Mouse (Mus musculus) heart, embryonic 13.5 days (tissue): ENCODE data around the gene Kctd3. TPM values are rescaled to one million over a fixed set of nuclear protein-coding genes. Genes with fewer than 3 reads are reported as not detected.

Experiments used
- ATAC-seq: fragments of 200-750 bp; cut with Nextera tagmentation; 2 replicates; pipeline ENCODE4 v1.8.0; 2017; ENCODE audit warnings: moderate TSS enrichment; ENCODE audit not compliant: insufficient number of reproducible peaks, low FRiP score, low TSS enrichment; ENCODE audit errors: extremely low read depth
- H3K27ac ChIP-seq: fragments of 300-500 bp; sonication (generic); replicated peaks from 2 replicates; pipeline ENCODE4 v1.5.1; 2015; ENCODE audit warnings: moderate library complexity, mild to moderate bottlenecking, inconsistent platforms
- H3K27me3 ChIP-seq: fragments of 300-500 bp; sonication (generic); replicated peaks from 2 replicates; pipeline ENCODE4 v1.6.1; 2015; ENCODE audit warnings: mild to moderate bottlenecking, inconsistent platforms
- H3K36me3 ChIP-seq: fragments of 300-500 bp; sonication (generic); 2 replicates; pipeline ENCODE4 v1.6.1; 2015; ENCODE audit warnings: mild to moderate bottlenecking, inconsistent platforms
- H3K4me1 ChIP-seq: fragments of 300-500 bp; sonication (generic); 2 replicates; pipeline ENCODE4 v1.6.1; 2015; ENCODE audit warnings: inconsistent platforms
- H3K4me2 ChIP-seq: fragments of 300-500 bp; sonication (generic); 2 replicates; pipeline ENCODE4 v1.6.1; 2015; ENCODE audit warnings: inconsistent platforms, mild to moderate bottlenecking, moderate library complexity
- H3K4me3 ChIP-seq: fragments of 300-500 bp; sonication (generic); 2 replicates; pipeline ENCODE4 v1.5.1; 2015; ENCODE audit warnings: moderate library complexity, mild to moderate bottlenecking, inconsistent platforms
- H3K9ac ChIP-seq: fragments of 300-500 bp; sonication (generic); 2 replicates; pipeline ENCODE4 v1.6.1; 2015; ENCODE audit warnings: inconsistent platforms, mild to moderate bottlenecking, moderate library complexity
- H3K9me3 ChIP-seq: fragments of 300-500 bp; sonication (generic); 2 replicates; pipeline ENCODE4 v1.6.1; 2016; ENCODE audit warnings: inconsistent platforms
- WGBS: fragments of 180-500 bp; shearing (Covaris S2); methylation state at CpG from one replicate; pipeline ENCODE4 v1.1.7; 2015; ENCODE audit warnings: mixed read lengths; 5-methylcytosine and 5-hydroxymethylcytosine counted together
- polyA plus RNA-seq: library from polyadenylated mRNA; unstranded; fragments of >200 nt; fragmentation: Nextera tagmentation; extraction: Ambion mirVana; gene quantifications from 2 replicates; pipeline ENCODE4 v1.2.1, GENCODE M21; 2015

Kctd3 gene
- 20.3 and 20.8 TPM in 2 replicates for polyA plus RNA-seq

GRCm38 (mm10) chr1:189007239-189007979, at the start of gene Kctd3:
Gene Kctd3, minus strand, starts transcription at chr1:189007841.
- under 1% methylated on average over 62 of the region's 74 CpGs for WGBS
- peaks cover 28% of the 10 kb centered on the region for H3K4me1 ChIP-seq
- H3K27ac ChIP-seq = peak within 1 kb of the TSS; percentile 49
- ATAC-seq = peak; percentile 80
- H3K27me3 ChIP-seq = no peaks in the 10 kb centered on the region
- H3K4me2 ChIP-seq = peak within 1 kb of the TSS; percentile 99
- H3K4me3 ChIP-seq = peak within 1 kb of the TSS; percentile 95
- H3K9me3 ChIP-seq = no peaks in the 10 kb centered on the region
- H3K9ac ChIP-seq = peak within 1 kb of the TSS; percentile 97
- H3K36me3 ChIP-seq = 0 out of 2 replicates have a peak, but pooled peaks cover 8% of the 10 kb centered on the region

DNA sequence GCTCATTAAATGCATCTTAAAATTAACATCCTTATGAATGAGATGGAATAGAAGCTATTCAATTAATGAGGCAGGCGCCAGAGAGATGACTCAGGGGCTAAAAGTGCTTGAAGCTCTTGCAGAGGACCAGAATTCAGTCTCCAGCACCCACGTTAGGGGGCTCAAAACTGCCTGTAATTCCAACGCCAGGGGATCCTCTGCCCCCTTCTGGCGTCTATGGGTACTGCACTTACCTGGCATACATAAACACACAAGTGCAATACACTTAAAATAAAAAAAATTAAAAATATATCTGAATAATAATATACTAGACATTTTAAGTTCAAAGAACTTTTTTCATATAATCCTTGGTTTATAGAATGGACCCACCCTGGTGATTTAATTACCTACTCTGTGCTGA, 49.8 kb upstream of the Kctd3 start:
- no peaks in the 10 kb centered on the region for H3K9me3 ChIP-seq
- no peaks in the 10 kb centered on the region for H3K27me3 ChIP-seq
- H3K9ac ChIP-seq = no peak overlapping the region
- H3K36me3 ChIP-seq = no peaks in the 10 kb centered on the region
- no peak for ATAC-seq
- H3K27ac ChIP-seq = no peak overlapping the region
- 59% methylated on average over 4 of the region's 4 CpGs for WGBS
- H3K4me3 ChIP-seq = no peak overlapping the region
- no peak overlapping the region for H3K4me2 ChIP-seq
- H3K4me1 ChIP-seq = no peaks in the 10 kb centered on the region

GRCm38 (mm10) chr1:189055933-189056332, 48.3 kb upstream of the Kctd3 start:
- ATAC-seq = no peak
- H3K36me3 ChIP-seq = no peaks in the 10 kb centered on the region
- H3K9ac ChIP-seq = no peak overlapping the region
- WGBS = 47% methylated on average over 2 of the region's 2 CpGs
- H3K4me2 ChIP-seq = no peak overlapping the region
- H3K27ac ChIP-seq = no peak overlapping the region
- no peak overlapping the region for H3K4me3 ChIP-seq
- H3K9me3 ChIP-seq = no peaks in the 10 kb centered on the region
- H3K27me3 ChIP-seq = no peaks in the 10 kb centered on the region
- H3K4me1 ChIP-seq = no peaks in the 10 kb centered on the region

GRCm38 (mm10) chr1:189054941-189055551, 47.4 kb upstream of the Kctd3 start:
- WGBS = 78% methylated on average over 8 of the region's 8 CpGs
- Histone ChIP-seq H3K27ac (no peak overlapping the region), H3K4me1 (0 out of 2 replicates have a peak, but pooled peaks cover 5% of the 10 kb centered on the region), H3K4me3 (no peak overlapping the region), H3K9ac (no peak overlapping the region), H3K27me3 (no peaks in the 10 kb centered on the region), H3K36me3 (no peaks in the 10 kb centered on the region), H3K9me3 (no peaks in the 10 kb centered on the region), H3K4me2 (no peak overlapping the region)
- no peak for ATAC-seq

GRCm38 (mm10) chr1:189054191-189054590, 46.5 kb upstream of the Kctd3 start:
- no peak overlapping the region for H3K4me3 ChIP-seq
- WGBS = 60% methylated on average over 5 of the region's 5 CpGs
- H3K4me2 ChIP-seq = no peak overlapping the region
- H3K36me3 ChIP-seq = no peaks in the 10 kb centered on the region
- no peaks in the 10 kb centered on the region for H3K9me3 ChIP-seq
- no peak overlapping the region for H3K9ac ChIP-seq
- H3K27ac ChIP-seq = no peak overlapping the region
- H3K4me1 ChIP-seq = 0 out of 2 replicates have a peak, but pooled peaks cover 5% of the 10 kb centered on the region
- no peaks in the 10 kb centered on the region for H3K27me3 ChIP-seq
- no peak for ATAC-seq

GRCm38 (mm10) chr1:189052189-189052588, 44.5 kb upstream of the Kctd3 start:
- no peak for ATAC-seq
- H3K4me3 ChIP-seq = no peak overlapping the region
- no peak overlapping the region for H3K4me2 ChIP-seq
- 66% methylated on average over 4 of the region's 4 CpGs for WGBS
- H3K9ac ChIP-seq = no peak overlapping the region
- peaks cover 5% of the 10 kb centered on the region for H3K4me1 ChIP-seq
- H3K36me3 ChIP-seq = no peaks in the 10 kb centered on the region
- no peaks in the 10 kb centered on the region for H3K27me3 ChIP-seq
- H3K27ac ChIP-seq = no peak overlapping the region
- H3K9me3 ChIP-seq = no peaks in the 10 kb centered on the region

DNA sequence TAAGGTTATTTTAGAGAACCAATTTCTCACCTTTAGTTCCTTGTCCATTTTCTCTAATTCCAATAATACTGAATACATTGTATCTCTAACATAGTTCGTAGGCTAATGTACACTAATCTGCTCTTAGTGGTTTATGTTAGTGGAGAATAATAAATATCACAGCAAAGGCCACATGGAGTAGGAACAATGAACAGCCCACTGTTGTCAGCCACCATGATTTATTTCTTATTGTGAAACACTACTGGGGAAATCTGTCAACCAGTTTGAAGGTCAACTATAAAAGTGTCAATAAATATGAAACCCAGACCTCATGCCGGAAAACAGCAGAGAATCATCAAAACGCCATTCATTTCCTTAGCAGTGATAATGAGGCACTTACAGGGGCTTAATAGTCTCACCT, 42.5 kb upstream of the Kctd3 start:
- no peaks in the 10 kb centered on the region for H3K9me3 ChIP-seq
- no peaks in the 10 kb centered on the region for H3K36me3 ChIP-seq
- ATAC-seq = no peak
- 67% methylated on average over 3 of the region's 3 CpGs for WGBS
- no peaks in the 10 kb centered on the region for H3K27me3 ChIP-seq
- no peak overlapping the region for H3K4me2 ChIP-seq
- no peak overlapping the region for H3K9ac ChIP-seq
- no peak overlapping the region for H3K27ac ChIP-seq
- H3K4me1 ChIP-seq = peaks cover 5% of the 10 kb centered on the region
- no peak overlapping the region for H3K4me3 ChIP-seq

DNA sequence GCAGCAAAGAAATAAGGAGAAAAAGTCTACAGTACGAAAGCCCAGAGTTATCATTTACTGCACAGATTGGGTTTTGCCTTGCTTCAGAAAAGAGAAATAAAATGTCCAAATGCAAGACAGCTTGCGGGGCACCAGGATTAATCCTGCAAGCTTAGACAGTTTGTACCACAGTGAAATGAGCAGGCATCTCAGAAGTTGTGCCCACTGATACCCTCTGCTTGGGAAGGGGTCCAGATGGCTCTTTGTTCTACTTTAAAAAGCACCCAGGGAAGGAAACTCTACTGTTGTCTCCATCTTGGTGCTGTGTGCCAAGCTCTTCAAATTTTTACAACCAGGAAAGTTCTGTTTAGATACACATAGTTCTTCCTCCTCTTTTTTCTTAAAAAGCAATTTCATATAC, 40.7 kb upstream of the Kctd3 start:
- H3K27ac ChIP-seq = no peak overlapping the region
- H3K9me3 ChIP-seq = no peaks in the 10 kb centered on the region
- no peaks in the 10 kb centered on the region for H3K36me3 ChIP-seq
- H3K9ac ChIP-seq = no peak overlapping the region
- peaks cover 5% of the 10 kb centered on the region for H3K4me1 ChIP-seq
- H3K4me2 ChIP-seq = no peak overlapping the region
- H3K4me3 ChIP-seq = no peak overlapping the region
- 79% methylated on average over 2 of the region's 2 CpGs for WGBS
- no peaks in the 10 kb centered on the region for H3K27me3 ChIP-seq
- ATAC-seq = no peak

DNA sequence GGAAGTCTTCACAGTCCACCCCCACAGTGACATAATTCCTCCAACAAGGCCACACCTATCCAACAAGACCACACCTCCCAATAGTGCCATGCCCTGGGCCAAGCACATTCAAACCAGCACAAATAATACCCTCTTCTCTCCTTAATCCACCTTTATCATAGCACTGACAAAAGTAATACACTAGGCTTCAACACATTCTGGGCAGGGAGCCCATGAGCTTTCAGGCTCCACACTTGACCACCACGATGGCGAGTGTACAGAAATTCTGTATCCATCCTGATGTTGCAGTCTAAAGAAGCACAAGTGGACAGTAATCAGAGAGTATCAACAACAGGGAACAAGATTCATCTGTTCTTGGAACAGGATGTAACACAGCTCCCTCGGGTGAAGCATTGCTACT, 40.3 kb upstream of the Kctd3 start:
- H3K27me3 ChIP-seq = no peaks in the 10 kb centered on the region
- ATAC-seq = no peak
- no peak overlapping the region for H3K4me3 ChIP-seq
- 51% methylated on average over 3 of the region's 3 CpGs for WGBS
- no peak overlapping the region for H3K9ac ChIP-seq
- H3K4me1 ChIP-seq = peaks cover 5% of the 10 kb centered on the region
- no peak overlapping the region for H3K27ac ChIP-seq
- no peaks in the 10 kb centered on the region for H3K36me3 ChIP-seq
- H3K4me2 ChIP-seq = no peak overlapping the region
- H3K9me3 ChIP-seq = no peaks in the 10 kb centered on the region

GRCm38 (mm10) chr1:189046831-189047230, 39.2 kb upstream of the Kctd3 start:
- WGBS = 44% methylated on average over 3 of the region's 3 CpGs
- H3K36me3 ChIP-seq = no peaks in the 10 kb centered on the region
- ATAC-seq = no peak
- H3K27ac ChIP-seq = no peak overlapping the region
- no peaks in the 10 kb centered on the region for H3K27me3 ChIP-seq
- H3K9ac ChIP-seq = no peak overlapping the region
- peaks cover 5% of the 10 kb centered on the region for H3K4me1 ChIP-seq
- H3K4me2 ChIP-seq = no peak overlapping the region
- no peak overlapping the region for H3K4me3 ChIP-seq
- no peaks in the 10 kb centered on the region for H3K9me3 ChIP-seq

DNA sequence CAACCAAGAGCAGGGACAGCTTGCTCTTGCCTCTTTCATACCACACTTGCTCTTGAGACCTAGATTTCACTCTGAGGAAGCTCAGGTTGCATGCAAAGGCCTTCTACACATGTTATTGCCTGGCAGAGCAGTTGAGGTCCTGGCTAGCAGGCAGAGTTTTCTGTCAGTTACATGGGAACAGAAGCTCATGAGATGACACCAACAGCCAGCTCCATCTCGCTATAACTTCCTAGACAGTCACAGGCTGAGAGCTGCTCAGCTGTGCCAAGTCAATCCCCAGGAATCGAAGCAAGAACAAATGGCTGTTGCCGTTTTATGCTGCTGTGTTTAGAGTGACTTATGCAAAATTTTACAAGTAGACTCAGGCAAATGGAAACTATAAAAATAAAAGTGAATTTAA, 38.7 kb upstream of the Kctd3 start:
- Histone ChIP-seq H3K4me1 (peaks cover 5% of the 10 kb centered on the region), H3K9ac (no peak overlapping the region), H3K4me2 (no peak overlapping the region), H3K27me3 (no peaks in the 10 kb centered on the region), H3K36me3 (no peaks in the 10 kb centered on the region), H3K9me3 (no peaks in the 10 kb centered on the region), H3K4me3 (no peak overlapping the region), H3K27ac (no peak overlapping the region)
- ATAC-seq = no peak
- WGBS = 74% methylated on average over 3 of the region's 3 CpGs

DNA sequence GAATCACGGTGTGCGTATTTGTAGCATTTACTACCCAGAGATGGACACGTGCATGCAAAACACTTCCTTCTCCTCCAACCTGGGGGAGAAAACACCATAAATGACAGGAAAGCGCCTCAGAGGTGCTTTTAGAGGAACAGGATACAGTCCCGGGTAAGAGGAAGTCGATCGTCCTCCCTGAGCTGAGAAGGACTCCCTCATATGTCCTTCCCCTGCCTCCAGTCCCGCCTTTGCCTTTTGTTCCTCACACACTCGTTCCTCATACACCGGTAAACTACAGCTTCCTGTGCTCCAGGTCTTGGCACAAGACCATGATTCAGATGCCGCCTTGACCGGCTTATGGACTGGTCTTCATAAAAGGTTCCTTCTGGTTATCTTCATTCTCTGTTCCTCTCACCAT, 33.6 kb upstream of the Kctd3 start:
- Histone ChIP-seq H3K4me1 (no peaks in the 10 kb centered on the region), H3K27me3 (no peaks in the 10 kb centered on the region), H3K9ac (no peak overlapping the region), H3K4me2 (no peak overlapping the region), H3K9me3 (peaks cover 4% of the 10 kb centered on the region; the same call in 1 of the 2 replicates), H3K36me3 (no peaks in the 10 kb centered on the region), H3K27ac (no peak overlapping the region), H3K4me3 (no peak overlapping the region)
- ATAC-seq = no peak
- 68% methylated on average over 12 of the region's 12 CpGs for WGBS
